7 mouse cellular contexts compared by ENCODE assay signal in the genomic region with DNA sequence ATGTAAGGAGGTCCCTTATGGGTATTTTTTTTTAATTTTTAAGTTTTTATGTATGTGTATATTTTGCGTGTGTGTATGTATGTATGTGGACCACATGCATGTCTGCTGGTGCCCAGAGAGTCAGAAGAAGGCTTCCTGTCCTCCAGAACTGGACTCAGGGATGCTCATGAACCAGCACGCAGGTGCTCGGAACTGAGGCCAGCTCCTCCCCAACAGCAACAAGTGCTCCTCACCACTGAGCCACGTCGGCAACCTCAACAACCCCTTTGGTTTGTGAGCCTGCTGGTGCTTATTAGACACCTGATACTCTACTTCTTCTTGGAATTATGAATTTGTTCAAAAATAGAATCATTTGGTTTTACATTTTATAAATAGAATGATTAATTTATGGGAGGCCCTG. TPM values are rescaled to one million over a fixed set of nuclear protein-coding genes. Genes with fewer than 3 reads are reported as not detected.
DNase-seq lines count a peak whose midpoint lies in the region; ATAC-seq and TF ChIP-seq lines count a peak whose summit lies in the region.

No protein-coding gene starts in this region.

- no peak for TF ChIP-seq CTCF in lung, postnatal 0 days (IDR thresholded peaks at IDR 0.05)
- TF ChIP-seq CTCF in lung, adult 2 months (IDR thresholded peaks at IDR 0.05; ENCODE audit: insufficient read depth, low read length) = no peak

- WGBS in lung, postnatal 0 days = 68% methylated on average over 5 of the region's 5 CpGs
- 59% methylated on average over 5 of the region's 5 CpGs for WGBS in lung, adult 2 months
- 90% methylated on average over 5 of the region's 5 CpGs for WGBS in forebrain, embryonic 11.5 days
- 84% methylated on average over 5 of the region's 5 CpGs for WGBS in limb, embryonic 13.5 days
- WGBS in stomach, embryonic 14.5 days = 78% methylated on average over 5 of the region's 5 CpGs

- H3K27me3 ChIP-seq in lung, postnatal 0 days (replicated peaks; ENCODE audit: insufficient read depth, low read length) = no peaks in the 10 kb centered on the region
- no peaks in the 10 kb centered on the region for H3K27me3 ChIP-seq in forebrain, embryonic 11.5 days (ENCODE audit: control insufficient read depth, insufficient read depth, low read length)
- no peaks in the 10 kb centered on the region for H3K27me3 ChIP-seq in limb, embryonic 13.5 days
- no peaks in the 10 kb centered on the region for H3K27me3 ChIP-seq in stomach, embryonic 14.5 days (ENCODE audit: control insufficient read depth, insufficient read depth, low read length)

- no peaks in the 10 kb centered on the region for H3K36me3 ChIP-seq in lung, postnatal 0 days (ENCODE audit: insufficient read depth, low read length)
- no peaks in the 10 kb centered on the region; the same call in 1 of the 2 replicates for H3K36me3 ChIP-seq in forebrain, embryonic 11.5 days (ENCODE audit: control insufficient read depth, insufficient read depth, low read length)
- H3K36me3 ChIP-seq in limb, embryonic 13.5 days = peaks cover 24% of the 10 kb centered on the region
- H3K36me3 ChIP-seq in stomach, embryonic 14.5 days (ENCODE audit: control insufficient read depth, insufficient read depth, low read length) = no peaks in the 10 kb centered on the region

- peaks cover 22% of the 10 kb centered on the region; the same call in 1 of the 2 replicates for H3K4me1 ChIP-seq in lung, postnatal 0 days (ENCODE audit: insufficient read depth, low read depth, low read length)
- peaks cover 11% of the 10 kb centered on the region for H3K4me1 ChIP-seq in lung, adult 2 months (ENCODE audit: control insufficient read depth, insufficient read depth, low read length)
- H3K4me1 ChIP-seq in forebrain, embryonic 11.5 days (replicated peaks; ENCODE audit: control insufficient read depth, insufficient read depth, low read length) = no peaks in the 10 kb centered on the region; the same call in 1 of the 2 replicates
- peaks cover 31% of the 10 kb centered on the region for H3K4me1 ChIP-seq in limb, embryonic 13.5 days
- peaks cover 13% of the 10 kb centered on the region for H3K4me1 ChIP-seq in stomach, embryonic 14.5 days (ENCODE audit: control insufficient read depth, insufficient read depth, low read length)

- H3K27ac ChIP-seq in lung, postnatal 0 days (ENCODE audit: low read length) = peak overlapping the region; percentile 96; the same call in 1 of the 2 replicates
- no peak overlapping the region for H3K27ac ChIP-seq in forebrain, embryonic 11.5 days (ENCODE audit: low read depth, low read length)
- H3K27ac ChIP-seq in limb, embryonic 13.5 days = no peak overlapping the region
- H3K27ac ChIP-seq in stomach, embryonic 14.5 days (ENCODE audit: low read length) = no peak overlapping the region

- no peak for ATAC-seq in lung, postnatal 0 days
- no peak for ATAC-seq in forebrain, embryonic 11.5 days (replicated peaks; ENCODE audit: low FRiP score)
- ATAC-seq in limb, embryonic 13.5 days (ENCODE audit: low FRiP score, low read depth) = no peak
- ATAC-seq in stomach, embryonic 14.5 days (ENCODE audit: insufficient number of reproducible peaks, insufficient read depth, low FRiP score, low read depth) = no peak

- TF ChIP-seq POLR2A in lung, adult 2 months (IDR thresholded peaks at IDR 0.05; ENCODE audit: borderline replicate concordance, extremely low read depth, low read depth, low read length) = no peak

- H3K9me3 ChIP-seq in lung, postnatal 0 days (ENCODE audit: low read length) = no peaks in the 10 kb centered on the region
- H3K9me3 ChIP-seq in forebrain, embryonic 11.5 days (ENCODE audit: control insufficient read depth, low read length) = no peaks in the 10 kb centered on the region
- no peaks in the 10 kb centered on the region for H3K9me3 ChIP-seq in limb, embryonic 13.5 days
- no peaks in the 10 kb centered on the region for H3K9me3 ChIP-seq in stomach, embryonic 14.5 days (ENCODE audit: control insufficient read depth, low read depth, low read length)

- peak overlapping the region; percentile 84 for H3K4me2 ChIP-seq in lung, postnatal 0 days (replicated peaks; ENCODE audit: low read depth, low read length)
- peak overlapping the region; percentile 93 for H3K4me2 ChIP-seq in forebrain, embryonic 11.5 days (ENCODE audit: low read depth, low read length, severe bottlenecking)
- H3K4me2 ChIP-seq in limb, embryonic 13.5 days (replicated peaks) = peak overlapping the region; percentile 95
- peak overlapping the region; percentile 98 for H3K4me2 ChIP-seq in stomach, embryonic 14.5 days (replicated peaks; ENCODE audit: low read depth, low read length)

- no peak overlapping the region for H3K9ac ChIP-seq in lung, postnatal 0 days (replicated peaks; ENCODE audit: low read depth)
- peak overlapping the region; percentile 85 for H3K9ac ChIP-seq in forebrain, embryonic 11.5 days (ENCODE audit: low read length)
- H3K9ac ChIP-seq in limb, embryonic 13.5 days = peak overlapping the region; percentile 81
- no peak overlapping the region for H3K9ac ChIP-seq in stomach, embryonic 14.5 days (replicated peaks; ENCODE audit: low read depth, low read length)

- no peak for TF ChIP-seq EP300 in lung, postnatal 0 days (IDR thresholded peaks at IDR 0.05)

- H3K4me3 ChIP-seq in lung, postnatal 0 days (ENCODE audit: low read depth, low read length) = peak overlapping the region; percentile 48
- H3K4me3 ChIP-seq in lung, adult 2 months (replicated peaks; ENCODE audit: extremely low read depth, low read depth, low read length) = no peak overlapping the region
- peak overlapping the region; percentile 69 for H3K4me3 ChIP-seq in forebrain, embryonic 11.5 days (ENCODE audit: low read depth, low read length)
- peak overlapping the region; percentile 67 for H3K4me3 ChIP-seq in limb, embryonic 13.5 days
- H3K4me3 ChIP-seq in stomach, embryonic 14.5 days (ENCODE audit: low read depth, low read length) = peak overlapping the region; percentile 76

- DNase-seq in lung, postnatal 0 days (ENCODE audit: low spot score) = no peak
- no peak for DNase-seq in lung, adult 2 months
- DNase-seq in forebrain, embryonic 11.5 days (ENCODE audit: low spot score) = no peak
- DNase-seq in frontal cortex, postnatal 25 days (ENCODE audit: low spot score in 2 of 2) = no peak
- DNase-seq in spleen, postnatal 4 days (ENCODE audit: low spot score in 2 of 2) = no peak

RNA-seq across cellular contexts. Expression of a gene that starts 39.9 kb away (rescaled TPM):
- 102 and 105 TPM in 2 replicates for polyA plus RNA-seq in lung, postnatal 0 days (2015; fragmentation: Nextera tagmentation; extraction: Ambion mirVana)
- polyA plus RNA-seq in lung, adult 2 months (2012; rRNA removed) = 30.4 and 45.1 TPM in 2 replicates
- polyA plus RNA-seq in forebrain, embryonic 11.5 days (2014; fragmentation: Nextera tagmentation; extraction: Ambion mirVana) = 163 TPM in 2 replicates
- polyA plus RNA-seq in limb, embryonic 13.5 days (2015; fragmentation: Nextera tagmentation; extraction: Ambion mirVana) = 146 and 149 TPM in 2 replicates
- 168 and 181 TPM in 2 replicates for polyA plus RNA-seq in stomach, embryonic 14.5 days (2014; fragmentation: Nextera tagmentation; extraction: Ambion mirVana)

Comparison
In these comparisons a context has a peak if more than half of its experiments do, and no peak if none do; other contexts are left out.
1. H3K9ac ChIP-seq: peak in forebrain, embryonic 11.5 days (single experiment) and limb, embryonic 13.5 days (single experiment); none in lung, postnatal 0 days (single experiment) and stomach, embryonic 14.5 days (single experiment).
2. Peak in every context shown above with its lines, with median percentiles within 50 percentile points of each other: H3K4me2 ChIP-seq.